Mouse (Mus musculus): ENCODE results near the gene Srp9. TPM values are rescaled to one million over a fixed set of nuclear protein-coding genes. Genes with fewer than 3 reads are reported as not detected.

The Srp9 gene
- polyA plus RNA-seq, 1 experiment from 2014 or later, result 128 TPM

- H3K27ac ChIP-seq, result no peak overlapping the region
- no peaks in the 10 kb centered on the region for H3K9me3 ChIP-seq
- no peak overlapping the region for H3K4me2 ChIP-seq
- H3K27me3 ChIP-seq (replicated peaks), result no peaks in the 10 kb centered on the region
- H3K4me3 ChIP-seq, result no peak overlapping the region
- no peaks in the 10 kb centered on the region for H3K36me3 ChIP-seq (replicated peaks)
- 84% methylated on average over 11 of the region's 11 CpGs for WGBS
- no peak overlapping the region for H3K9ac ChIP-seq
- peaks cover 8% of the 10 kb centered on the region for H3K4me1 ChIP-seq
- ATAC-seq (replicated peaks), result no peak
Observed at GRCm38 (mm10) chr1:182110185-182110584, 14.4 kb upstream of the Srp9 start.

- no peaks in the 10 kb centered on the region for H3K9me3 ChIP-seq
- no peak overlapping the region for H3K4me3 ChIP-seq
- no peak overlapping the region for H3K4me2 ChIP-seq
- no peak overlapping the region for H3K9ac ChIP-seq
- no peaks in the 10 kb centered on the region for H3K27me3 ChIP-seq (replicated peaks)
- H3K4me1 ChIP-seq, result peaks cover 8% of the 10 kb centered on the region
- H3K27ac ChIP-seq, result no peak overlapping the region
- no peaks in the 10 kb centered on the region for H3K36me3 ChIP-seq (replicated peaks)
- 75% methylated on average over 15 of the region's 15 CpGs for WGBS
- ATAC-seq (replicated peaks), result no peak
Observed at GRCm38 (mm10) chr1:182110708-182111385, 13.7 kb upstream of the Srp9 start.

GRCm38 (mm10) chr1:182111386-182112317 lies 12.9 kb upstream of the Srp9 start:
- ATAC-seq (replicated peaks), result no peak

DNA sequence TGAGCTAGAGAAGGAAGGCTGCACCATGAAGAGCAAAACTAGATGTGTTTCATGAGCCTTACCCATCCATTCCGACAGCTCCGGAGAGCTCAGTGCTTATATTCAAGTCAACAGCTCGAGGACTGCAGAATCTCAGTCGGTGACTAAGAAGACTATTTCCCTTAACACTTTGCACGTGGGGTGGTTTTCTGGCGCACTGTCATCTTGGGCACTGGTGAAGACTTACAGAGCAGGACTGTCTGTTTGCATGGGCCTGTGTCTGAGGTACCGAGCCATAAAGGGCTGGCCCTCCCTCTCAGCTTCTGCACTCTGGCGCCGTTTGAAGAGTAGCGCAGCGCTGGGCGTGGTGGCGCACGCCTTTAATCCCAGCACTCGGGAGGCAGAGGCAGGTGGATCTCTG lies 12.2 kb upstream of the Srp9 start:
- Histone ChIP-seq H3K27ac (no peak overlapping the region), H3K9me3 (no peaks in the 10 kb centered on the region), H3K36me3 (replicated peaks) (no peaks in the 10 kb centered on the region), H3K27me3 (replicated peaks) (no peaks in the 10 kb centered on the region), H3K4me2 (no peak overlapping the region), H3K9ac (no peak overlapping the region), H3K4me1 (peaks cover 8% of the 10 kb centered on the region), H3K4me3 (no peak overlapping the region)
- no peak for ATAC-seq (replicated peaks)
- WGBS, result 93% methylated on average over 15 of the region's 15 CpGs

More at GRCm38 (mm10) chr1:182111386-182112317, 12.9 kb upstream of the Srp9 start:
- H3K27me3 ChIP-seq (replicated peaks), result no peaks in the 10 kb centered on the region
- H3K9ac ChIP-seq, result no peak overlapping the region
- no peaks in the 10 kb centered on the region for H3K36me3 ChIP-seq (replicated peaks)
- H3K4me1 ChIP-seq, result peaks cover 8% of the 10 kb centered on the region
- 72% methylated on average over 14 of the region's 14 CpGs for WGBS
- no peak overlapping the region for H3K27ac ChIP-seq
- no peaks in the 10 kb centered on the region for H3K9me3 ChIP-seq
- H3K4me3 ChIP-seq, result no peak overlapping the region
- no peak overlapping the region for H3K4me2 ChIP-seq

DNA sequence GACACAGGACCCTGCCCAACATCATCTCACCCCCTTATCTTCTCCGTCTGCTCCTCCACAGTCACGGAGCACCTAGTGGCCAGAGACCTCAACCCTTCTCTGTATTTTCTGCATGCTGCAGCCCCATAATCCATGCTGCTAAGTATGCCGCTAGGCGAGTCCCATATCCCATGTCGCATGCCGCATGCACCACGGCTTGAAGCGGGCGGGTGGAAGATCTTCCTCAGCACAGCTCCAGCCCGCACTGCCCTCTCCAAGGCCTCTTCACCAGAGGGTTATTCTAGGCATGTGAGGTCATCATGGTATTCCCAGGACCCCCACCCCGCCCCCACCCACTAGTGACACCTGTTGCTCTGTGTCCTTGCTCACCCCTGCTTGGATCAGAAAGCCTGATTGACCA lies 11.4 kb upstream of the Srp9 start:
- Histone ChIP-seq H3K4me2 (no peak overlapping the region), H3K27me3 (replicated peaks) (no peaks in the 10 kb centered on the region), H3K9me3 (no peaks in the 10 kb centered on the region), H3K9ac (no peak overlapping the region), H3K4me3 (no peak overlapping the region), H3K27ac (no peak overlapping the region), H3K4me1 (peaks cover 8% of the 10 kb centered on the region), H3K36me3 (replicated peaks) (no peaks in the 10 kb centered on the region)
- WGBS, result 87% methylated on average over 11 of the region's 11 CpGs
- ATAC-seq (replicated peaks), result no peak

GRCm38 (mm10) chr1:182113587-182114500 lies 10.7 kb upstream of the Srp9 start:
- no peak overlapping the region for H3K27ac ChIP-seq
- no peaks in the 10 kb centered on the region for H3K36me3 ChIP-seq (replicated peaks)
- peaks cover 8% of the 10 kb centered on the region for H3K4me1 ChIP-seq
- H3K4me3 ChIP-seq, result no peak overlapping the region
- no peak for ATAC-seq (replicated peaks)
- no peaks in the 10 kb centered on the region for H3K9me3 ChIP-seq
- H3K27me3 ChIP-seq (replicated peaks), result no peaks in the 10 kb centered on the region
- 32% methylated on average over 19 of the region's 19 CpGs for WGBS
- no peak overlapping the region for H3K4me2 ChIP-seq
- no peak overlapping the region for H3K9ac ChIP-seq

GRCm38 (mm10) chr1:182115197-182115596 lies 9.3 kb upstream of the Srp9 start:
- Histone ChIP-seq H3K9me3 (no peaks in the 10 kb centered on the region), H3K4me2 (no peak overlapping the region), H3K27me3 (replicated peaks) (no peaks in the 10 kb centered on the region), H3K9ac (no peak overlapping the region), H3K4me1 (peaks cover 8% of the 10 kb centered on the region), H3K27ac (no peak overlapping the region), H3K4me3 (no peak overlapping the region), H3K36me3 (replicated peaks) (no peaks in the 10 kb centered on the region)
- no peak; the same call in 1 of the 2 replicates for ATAC-seq (replicated peaks)
- 28% methylated on average over 5 of the region's 5 CpGs for WGBS

- peak; percentile 56; the same call in 1 of the 2 replicates for ATAC-seq (replicated peaks)
- Histone ChIP-seq H3K4me3 (no peak overlapping the region), H3K27ac (no peak overlapping the region), H3K27me3 (replicated peaks) (no peaks in the 10 kb centered on the region), H3K9ac (no peak overlapping the region), H3K9me3 (no peaks in the 10 kb centered on the region), H3K4me1 (peaks cover 8% of the 10 kb centered on the region), H3K4me2 (no peak overlapping the region), H3K36me3 (replicated peaks) (no peaks in the 10 kb centered on the region)
- WGBS, result 51% methylated on average over 7 of the region's 7 CpGs
Observed at GRCm38 (mm10) chr1:182115651-182116408, 8.7 kb upstream of the Srp9 start.

DNA sequence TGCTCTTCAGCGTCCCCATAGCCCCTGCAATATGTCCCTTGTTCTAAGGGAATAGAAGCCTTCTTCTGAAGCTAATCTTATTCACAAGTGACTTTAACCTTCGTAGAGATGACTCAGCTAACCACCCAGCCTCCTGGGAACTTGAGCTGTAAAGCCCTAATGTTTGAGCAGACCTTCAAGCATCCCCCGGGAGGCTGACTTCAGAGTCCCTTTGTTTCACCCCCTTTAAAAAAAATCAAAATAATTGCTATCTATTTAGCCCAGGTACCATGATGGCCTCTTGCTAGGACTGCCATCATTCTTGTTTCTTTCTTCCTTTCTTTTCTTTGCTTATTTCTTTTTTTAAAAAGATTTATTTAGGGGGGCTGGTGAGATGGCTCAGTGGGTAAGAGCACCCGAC lies 2.1 kb upstream of the Srp9 start:
- Histone ChIP-seq H3K4me1 (peaks cover 24% of the 10 kb centered on the region), H3K27me3 (replicated peaks) (no peaks in the 10 kb centered on the region), H3K9me3 (no peaks in the 10 kb centered on the region), H3K4me2 (no peak overlapping the region), H3K27ac (no peak overlapping the region), H3K9ac (no peak overlapping the region), H3K4me3 (no peak overlapping the region), H3K36me3 (replicated peaks) (no peaks in the 10 kb centered on the region)
- ATAC-seq (replicated peaks), result no peak
- 83% methylated on average over 4 of the region's 4 CpGs for WGBS

GRCm38 (mm10) chr1:182124924-182125368 lies 409 bp downstream of the Srp9 start:
- Histone ChIP-seq H3K4me2 (peak overlapping the region; percentile 64), H3K9ac (peak overlapping the region; percentile 65), H3K36me3 (replicated peaks) (peaks cover 4% of the 10 kb centered on the region; the same call in 1 of the 2 replicates), H3K4me1 (peaks cover 29% of the 10 kb centered on the region), H3K4me3 (peak overlapping the region; percentile 88), H3K9me3 (no peaks in the 10 kb centered on the region), H3K27ac (peak overlapping the region; percentile 79), H3K27me3 (replicated peaks) (no peaks in the 10 kb centered on the region)
- ATAC-seq (replicated peaks), result peak; percentile 96
- WGBS, result under 1% methylated on average over 33 of the region's 33 CpGs

DNA sequence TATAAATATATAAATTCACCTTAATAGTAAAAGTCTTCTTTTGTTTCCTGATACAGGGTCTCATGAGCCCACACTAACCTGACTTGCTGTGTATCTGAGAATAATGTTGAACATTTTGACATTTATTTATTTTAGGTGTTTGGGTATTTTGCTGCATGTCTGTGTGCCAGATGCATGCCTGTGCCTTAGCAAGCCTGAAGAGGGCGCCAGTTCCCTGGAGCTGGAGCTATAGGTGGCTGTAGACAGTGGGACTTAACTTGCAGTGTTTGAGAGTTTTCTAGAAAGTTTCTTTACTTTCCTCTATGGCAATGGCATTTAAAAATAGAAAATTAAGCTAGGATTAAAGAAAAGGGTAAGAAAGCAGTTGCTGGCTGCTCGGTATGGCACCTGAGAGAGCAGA lies 6.3 kb downstream of the Srp9 start:
- WGBS, result 54% methylated on average over 2 of the region's 2 CpGs
- Histone ChIP-seq H3K27ac (no peak overlapping the region), H3K9me3 (no peaks in the 10 kb centered on the region), H3K4me2 (no peak overlapping the region), H3K4me3 (no peak overlapping the region), H3K4me1 (peaks cover 18% of the 10 kb centered on the region), H3K27me3 (replicated peaks) (no peaks in the 10 kb centered on the region), H3K36me3 (replicated peaks) (peaks cover 4% of the 10 kb centered on the region; the same call in 1 of the 2 replicates), H3K9ac (no peak overlapping the region)
- ATAC-seq (replicated peaks), result no peak
